Mouse (Mus musculus): ENCODE measurements around the gene Cd1d1. TPM values are rescaled to one million over a fixed set of nuclear protein-coding genes. Genes with fewer than 3 reads are reported as not detected.
A peak's percentile ranks its signal among the peaks of the same experiment; 100 is the strongest.
"Not testable (repeated sequence)": the region's sequence is repeated elsewhere in the genome, so short reads cannot be mapped to it uniquely, and the experiment has no call there.

Gene Cd1d1
- polyA plus RNA-seq, 1 experiment from 2014 or later: 60.7 TPM

DNA sequence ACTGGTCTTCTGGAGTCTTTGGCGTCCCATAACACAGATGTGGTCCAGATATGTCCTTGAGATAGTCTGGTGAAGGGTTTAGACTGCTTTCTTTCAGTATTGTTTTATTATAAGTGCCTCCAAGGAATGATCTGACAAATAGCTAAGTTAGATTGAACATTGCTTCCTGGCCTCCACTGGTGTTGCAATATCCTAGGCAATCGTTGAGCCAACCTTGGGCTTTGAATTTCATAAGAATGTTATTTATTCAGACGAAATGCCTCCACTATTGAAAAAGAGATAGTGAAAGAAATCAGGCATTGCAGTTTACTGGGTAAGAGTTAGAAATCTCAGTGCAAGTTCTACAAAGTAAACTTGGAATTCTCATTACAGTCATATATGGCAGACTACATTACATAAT is 13.2 kb upstream of the Cd1d1 start:
- H3K27me3 ChIP-seq (ENCODE audit: control insufficient read depth, insufficient read depth, low read length); H3K4me2 ChIP-seq (ENCODE audit: low read depth, low read length); H3K27ac ChIP-seq (ENCODE audit: low read length); H3K4me1 ChIP-seq (ENCODE audit: control insufficient read depth, insufficient read depth, low read length); H3K36me3 ChIP-seq (ENCODE audit: control insufficient read depth, insufficient read depth); H3K4me3 ChIP-seq (ENCODE audit: low read length); H3K9ac ChIP-seq (ENCODE audit: low read length); H3K9me3 ChIP-seq (replicated peaks; ENCODE audit: control insufficient read depth, low read length); ATAC-seq (replicated peaks; ENCODE audit: extremely low read depth, insufficient read depth, low FRiP score): not testable (repeated sequence)
- 63% methylated on average over 3 of the region's 3 CpGs for WGBS

DNA sequence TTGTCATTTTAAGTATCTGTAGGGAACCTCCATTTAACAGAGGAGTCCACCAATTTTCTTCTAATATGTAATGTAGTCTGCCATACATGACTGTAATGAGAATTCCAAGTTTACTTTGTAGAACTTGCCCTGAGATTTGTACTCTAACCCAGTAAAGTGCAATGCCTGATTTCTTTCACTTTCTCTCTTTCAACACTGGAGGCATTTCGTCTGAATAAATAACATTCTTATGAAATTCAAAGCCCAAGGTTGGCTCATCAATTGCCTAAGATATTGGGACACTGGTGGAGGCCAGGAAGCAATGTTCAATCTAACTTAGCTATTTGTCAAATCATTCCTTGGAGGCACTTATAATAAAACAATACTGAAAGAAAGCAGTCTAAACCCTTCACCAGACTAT is 9.0 kb upstream of the Cd1d1 start:
- H3K27ac ChIP-seq (ENCODE audit: low read length); H3K4me1 ChIP-seq (ENCODE audit: control insufficient read depth, insufficient read depth, low read length); H3K9me3 ChIP-seq (replicated peaks; ENCODE audit: control insufficient read depth, low read length); H3K9ac ChIP-seq (ENCODE audit: low read length); H3K36me3 ChIP-seq (ENCODE audit: control insufficient read depth, insufficient read depth); H3K27me3 ChIP-seq (ENCODE audit: control insufficient read depth, insufficient read depth, low read length); ATAC-seq (replicated peaks; ENCODE audit: extremely low read depth, insufficient read depth, low FRiP score); H3K4me2 ChIP-seq (ENCODE audit: low read depth, low read length); H3K4me3 ChIP-seq (ENCODE audit: low read length): not testable (repeated sequence)
- 39% methylated on average over 1 of the region's 1 CpGs for WGBS

DNA sequence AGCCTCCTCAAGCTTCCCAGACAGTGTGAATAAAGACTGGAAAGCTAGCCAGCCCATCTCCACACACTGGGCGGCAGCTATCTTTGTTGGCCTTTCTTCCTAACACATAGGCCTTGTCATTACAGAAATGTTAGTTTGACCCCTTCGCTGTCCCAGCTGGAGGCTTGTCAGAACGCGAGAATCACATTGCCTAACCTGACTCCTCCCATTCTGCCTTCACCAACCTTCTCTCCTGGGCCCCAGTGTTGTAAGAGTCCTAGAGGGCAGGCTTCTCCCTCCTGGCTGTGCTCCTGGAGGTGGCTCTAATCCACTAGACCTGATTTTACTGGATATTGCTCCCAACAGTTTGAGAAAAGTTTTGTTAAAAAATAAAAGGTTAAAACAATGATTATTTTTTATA is 1.4 kb upstream of the Cd1d1 start:
- Histone ChIP-seq H3K9me3 (replicated peaks; ENCODE audit: control insufficient read depth, low read length) (no peaks in the 10 kb centered on the region), H3K4me2 (ENCODE audit: low read depth, low read length) (no peak overlapping the region), H3K36me3 (ENCODE audit: control insufficient read depth, insufficient read depth) (no peaks in the 10 kb centered on the region), H3K4me3 (ENCODE audit: low read length) (no peak overlapping the region), H3K27me3 (ENCODE audit: control insufficient read depth, insufficient read depth, low read length) (no peaks in the 10 kb centered on the region), H3K4me1 (ENCODE audit: control insufficient read depth, insufficient read depth, low read length) (peaks cover 20% of the 10 kb centered on the region), H3K9ac (ENCODE audit: low read length) (no peak overlapping the region; the same call in 1 of the 2 replicates), H3K27ac (ENCODE audit: low read length) (no peak overlapping the region)
- no peak for ATAC-seq (replicated peaks; ENCODE audit: extremely low read depth, insufficient read depth, low FRiP score)
- WGBS: 27% methylated on average over 4 of the region's 4 CpGs

DNA sequence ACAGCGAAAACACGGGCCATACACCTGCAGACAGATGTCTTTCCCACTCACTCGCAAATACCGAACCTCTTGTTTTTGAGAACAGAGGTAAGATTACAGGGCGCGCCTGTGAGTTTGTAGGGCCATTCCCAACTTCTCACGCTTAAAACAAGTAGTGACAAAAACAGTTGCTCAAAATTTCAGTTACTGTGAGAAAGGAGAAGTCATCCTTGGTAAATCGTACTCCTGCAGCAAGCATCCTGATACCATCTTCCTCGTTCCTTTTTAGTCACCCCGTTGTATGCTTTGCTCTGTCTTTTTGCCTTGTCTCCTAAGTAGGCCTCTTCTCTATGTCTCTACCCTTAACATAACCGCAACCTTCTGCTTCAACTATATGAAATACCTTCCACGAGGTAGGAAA is 810 bp upstream of the Cd1d1 start:
- H3K9me3 ChIP-seq (replicated peaks; ENCODE audit: control insufficient read depth, low read length): no peaks in the 10 kb centered on the region
- H3K4me2 ChIP-seq (ENCODE audit: low read depth, low read length): peak overlapping the region; percentile 67
- H3K4me1 ChIP-seq (ENCODE audit: control insufficient read depth, insufficient read depth, low read length): peaks cover 20% of the 10 kb centered on the region
- no peaks in the 10 kb centered on the region for H3K27me3 ChIP-seq (ENCODE audit: control insufficient read depth, insufficient read depth, low read length)
- peak overlapping the region; percentile 86; the same call in 1 of the 2 replicates for H3K9ac ChIP-seq (ENCODE audit: low read length)
- no peaks in the 10 kb centered on the region for H3K36me3 ChIP-seq (ENCODE audit: control insufficient read depth, insufficient read depth)
- H3K27ac ChIP-seq (ENCODE audit: low read length): peak overlapping the region; percentile 96
- peak overlapping the region; percentile 73 for H3K4me3 ChIP-seq (ENCODE audit: low read length)
- no peak for ATAC-seq (replicated peaks; ENCODE audit: extremely low read depth, insufficient read depth, low FRiP score)
- WGBS: 81% methylated on average over 12 of the region's 12 CpGs

DNA sequence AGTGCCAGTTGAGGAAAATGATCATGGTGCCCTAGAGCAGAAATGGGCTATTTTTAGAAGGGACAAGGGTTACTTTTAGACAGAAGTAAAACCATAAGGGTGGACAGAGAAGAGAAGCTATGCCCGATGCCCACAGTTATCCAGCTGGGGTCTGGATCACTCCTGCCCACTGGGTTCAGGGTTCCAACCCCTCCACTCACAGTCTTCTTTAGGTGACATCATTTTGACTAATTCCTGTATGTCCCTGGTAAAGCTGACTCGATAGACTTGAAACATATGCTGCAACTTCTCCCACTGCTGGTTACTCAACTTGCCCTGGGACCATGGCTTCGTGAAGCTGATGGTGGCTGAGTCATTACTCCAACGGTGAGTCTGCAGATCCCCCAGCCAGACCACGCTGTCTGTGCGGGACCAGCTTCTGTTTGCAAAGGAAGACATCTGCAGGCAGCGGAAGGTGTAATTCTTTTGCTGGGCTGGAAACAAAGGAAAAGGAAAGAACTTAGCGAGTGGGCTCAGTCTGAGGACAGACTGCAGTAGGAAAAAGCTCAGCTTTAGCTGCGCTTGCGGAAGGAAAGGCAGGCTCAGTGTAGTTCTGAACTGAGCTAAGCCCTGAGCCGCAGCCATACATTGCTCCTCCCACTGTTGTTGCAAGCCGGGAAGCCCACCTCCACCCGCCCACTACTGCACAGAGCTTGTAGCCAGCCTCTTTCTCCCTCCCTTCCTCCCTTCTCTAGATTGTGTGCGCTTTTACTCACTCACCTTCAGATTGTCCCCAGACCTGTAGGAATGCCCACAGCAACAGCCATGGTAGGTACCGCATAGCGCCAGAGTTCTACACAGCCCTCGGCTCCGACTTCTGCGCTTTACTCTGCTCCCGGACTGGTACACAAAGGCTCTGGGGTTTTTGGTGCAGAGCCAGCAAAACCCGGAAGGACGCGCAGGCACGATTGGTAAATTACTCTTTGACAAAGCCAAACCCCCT is 517 bp downstream of the Cd1d1 start:
- H3K36me3 ChIP-seq (ENCODE audit: control insufficient read depth, insufficient read depth); H3K27me3 ChIP-seq (ENCODE audit: control insufficient read depth, insufficient read depth, low read length); H3K9me3 ChIP-seq (replicated peaks; ENCODE audit: control insufficient read depth, low read length): not testable (repeated sequence)
- Histone ChIP-seq H3K4me1 (ENCODE audit: control insufficient read depth, insufficient read depth, low read length) (peaks cover 20% of the 10 kb centered on the region), H3K4me3 (ENCODE audit: low read length) (peak overlapping the region; percentile 73), H3K4me2 (ENCODE audit: low read depth, low read length) (peak overlapping the region; percentile 67), H3K9ac (ENCODE audit: low read length) (peak overlapping the region; percentile 86), H3K27ac (ENCODE audit: low read length) (peak overlapping the region; percentile 96)
- WGBS: 3% methylated on average over 23 of the region's 24 CpGs
- peak; percentile 97 for ATAC-seq (replicated peaks; ENCODE audit: extremely low read depth, insufficient read depth, low FRiP score)

DNA sequence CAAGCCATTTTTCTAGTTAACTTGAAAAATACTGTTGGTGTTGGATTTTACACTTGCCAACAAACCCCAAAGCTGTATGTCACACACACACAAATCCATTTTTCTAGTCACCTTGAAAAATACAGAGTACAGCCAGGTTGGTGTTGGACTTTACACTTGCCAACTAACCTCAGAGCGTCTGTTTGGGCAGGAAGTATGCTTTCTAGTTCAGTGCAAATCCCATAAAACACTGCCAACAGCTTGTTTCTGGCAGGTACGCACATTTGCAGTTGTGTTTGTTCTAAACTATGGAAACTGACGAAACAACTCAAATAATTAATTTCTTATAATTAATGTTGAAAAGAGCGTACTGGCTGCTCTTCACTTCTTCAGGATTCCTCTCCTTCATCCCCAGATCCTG is 3.1 kb downstream of the Cd1d1 start:
- no peak overlapping the region for H3K9ac ChIP-seq (ENCODE audit: low read length)
- H3K4me2 ChIP-seq (ENCODE audit: low read depth, low read length): no peak overlapping the region
- no peaks in the 10 kb centered on the region for H3K36me3 ChIP-seq (ENCODE audit: control insufficient read depth, insufficient read depth)
- no peak overlapping the region for H3K4me3 ChIP-seq (ENCODE audit: low read length)
- 90% methylated on average over 4 of the region's 4 CpGs for WGBS
- peaks cover 17% of the 10 kb centered on the region for H3K4me1 ChIP-seq (ENCODE audit: control insufficient read depth, insufficient read depth, low read length)
- no peak overlapping the region for H3K27ac ChIP-seq (ENCODE audit: low read length)
- no peaks in the 10 kb centered on the region for H3K27me3 ChIP-seq (ENCODE audit: control insufficient read depth, insufficient read depth, low read length)
- no peaks in the 10 kb centered on the region for H3K9me3 ChIP-seq (replicated peaks; ENCODE audit: control insufficient read depth, low read length)
- no peak for ATAC-seq (replicated peaks; ENCODE audit: extremely low read depth, insufficient read depth, low FRiP score)

DNA sequence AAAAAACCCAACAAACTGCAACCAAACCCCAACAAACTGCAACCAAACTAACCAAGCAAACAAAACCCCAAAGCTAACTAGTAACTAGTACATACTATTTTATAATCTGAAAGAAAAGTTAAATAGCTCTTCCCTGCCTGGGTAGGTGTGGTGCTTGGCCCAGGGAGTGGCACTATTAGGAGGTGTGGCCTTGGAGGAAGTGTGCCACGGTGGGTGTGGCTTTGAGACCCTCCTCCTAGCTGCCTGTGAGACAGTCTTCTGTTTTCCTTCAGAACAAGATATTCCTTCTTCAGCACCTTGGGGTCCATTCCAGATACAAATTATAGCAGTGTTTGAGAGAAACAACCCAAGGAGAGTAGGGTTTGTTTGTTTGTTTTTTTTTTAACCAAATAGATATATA is 3.9 kb downstream of the Cd1d1 start:
- ATAC-seq (replicated peaks; ENCODE audit: extremely low read depth, insufficient read depth, low FRiP score): no peak
- WGBS: 65% methylated on average over 1 of the region's 1 CpGs

DNA sequence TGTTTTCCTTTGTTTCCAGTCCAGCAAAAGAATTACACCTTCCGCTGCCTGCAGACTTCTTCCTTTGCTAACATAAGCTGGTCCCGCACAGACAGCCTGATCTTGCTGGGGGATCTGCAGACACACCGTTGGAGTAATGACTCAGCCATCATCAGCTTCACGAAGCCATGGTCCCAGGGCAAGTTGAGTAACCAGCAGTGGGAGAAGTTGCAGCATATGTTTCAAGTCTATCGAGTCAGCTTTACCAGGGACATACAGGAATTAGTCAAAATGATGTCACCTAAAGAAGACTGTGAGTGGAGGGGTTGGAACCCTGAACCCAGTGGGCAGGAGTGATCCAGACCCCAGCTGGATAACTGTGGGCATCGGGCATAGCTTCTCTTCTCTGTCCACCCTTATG is 12.3 kb downstream of the Cd1d1 start:
- not testable (repeated sequence) for H3K27me3 ChIP-seq (ENCODE audit: control insufficient read depth, insufficient read depth, low read length); H3K4me1 ChIP-seq (ENCODE audit: control insufficient read depth, insufficient read depth, low read length); H3K27ac ChIP-seq (ENCODE audit: low read length); H3K9me3 ChIP-seq (replicated peaks; ENCODE audit: control insufficient read depth, low read length); ATAC-seq (replicated peaks; ENCODE audit: extremely low read depth, insufficient read depth, low FRiP score); H3K36me3 ChIP-seq (ENCODE audit: control insufficient read depth, insufficient read depth)
- Histone ChIP-seq H3K4me2 (ENCODE audit: low read depth, low read length) (peak overlapping the region; percentile 68), H3K9ac (ENCODE audit: low read length) (peak overlapping the region; percentile 70), H3K4me3 (ENCODE audit: low read length) (peak overlapping the region; percentile 51)
- WGBS: 42% methylated on average over 5 of the region's 6 CpGs

More for the DNA sequence above, 3.9 kb downstream of the Cd1d1 start:
- Histone ChIP-seq H3K36me3 (ENCODE audit: control insufficient read depth, insufficient read depth) (no peaks in the 10 kb centered on the region), H3K4me3 (ENCODE audit: low read length) (no peak overlapping the region), H3K9me3 (replicated peaks; ENCODE audit: control insufficient read depth, low read length) (no peaks in the 10 kb centered on the region), H3K9ac (ENCODE audit: low read length) (no peak overlapping the region), H3K4me2 (ENCODE audit: low read depth, low read length) (no peak overlapping the region), H3K4me1 (ENCODE audit: control insufficient read depth, insufficient read depth, low read length) (peaks cover 12% of the 10 kb centered on the region), H3K27me3 (ENCODE audit: control insufficient read depth, insufficient read depth, low read length) (no peaks in the 10 kb centered on the region), H3K27ac (ENCODE audit: low read length) (no peak overlapping the region)

DNA sequence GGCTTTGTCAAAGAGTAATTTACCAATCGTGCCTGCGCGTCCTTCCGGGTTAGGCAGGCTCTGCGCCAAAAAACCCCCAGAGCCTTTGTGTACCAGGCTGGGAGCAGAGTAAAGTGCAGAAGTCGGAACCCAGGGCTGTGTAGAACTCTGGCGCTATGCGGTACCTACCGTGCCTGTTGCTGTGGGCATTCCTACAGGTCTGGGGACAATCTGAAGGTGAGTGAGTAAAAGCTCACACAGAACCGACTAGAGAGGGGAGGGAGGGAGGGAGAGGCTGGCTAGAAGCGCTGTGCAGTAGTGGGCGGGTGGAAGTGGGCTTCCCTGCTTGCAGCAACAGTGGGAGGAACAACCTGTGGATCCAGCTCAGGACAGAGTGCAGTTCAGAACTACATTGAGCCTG is 12.8 kb downstream of the Cd1d1 start:
- 19% methylated on average over 12 of the region's 12 CpGs for WGBS
- no peaks in the 10 kb centered on the region for H3K36me3 ChIP-seq (ENCODE audit: control insufficient read depth, insufficient read depth)
- H3K9ac ChIP-seq (ENCODE audit: low read length): peak overlapping the region; percentile 70
- H3K27me3 ChIP-seq (ENCODE audit: control insufficient read depth, insufficient read depth, low read length): no peaks in the 10 kb centered on the region
- H3K4me3 ChIP-seq (ENCODE audit: low read length): peak overlapping the region; percentile 51
- no peaks in the 10 kb centered on the region for H3K9me3 ChIP-seq (replicated peaks; ENCODE audit: control insufficient read depth, low read length)
- H3K27ac ChIP-seq (ENCODE audit: low read length): no peak overlapping the region
- ATAC-seq (replicated peaks; ENCODE audit: extremely low read depth, insufficient read depth, low FRiP score): no peak; the same call in 1 of the 2 replicates
- H3K4me1 ChIP-seq (ENCODE audit: control insufficient read depth, insufficient read depth, low read length): no peaks in the 10 kb centered on the region
- H3K4me2 ChIP-seq (ENCODE audit: low read depth, low read length): peak overlapping the region; percentile 68
